ENCODE assay signal across 27 mouse cellular contexts in the genomic region with DNA sequence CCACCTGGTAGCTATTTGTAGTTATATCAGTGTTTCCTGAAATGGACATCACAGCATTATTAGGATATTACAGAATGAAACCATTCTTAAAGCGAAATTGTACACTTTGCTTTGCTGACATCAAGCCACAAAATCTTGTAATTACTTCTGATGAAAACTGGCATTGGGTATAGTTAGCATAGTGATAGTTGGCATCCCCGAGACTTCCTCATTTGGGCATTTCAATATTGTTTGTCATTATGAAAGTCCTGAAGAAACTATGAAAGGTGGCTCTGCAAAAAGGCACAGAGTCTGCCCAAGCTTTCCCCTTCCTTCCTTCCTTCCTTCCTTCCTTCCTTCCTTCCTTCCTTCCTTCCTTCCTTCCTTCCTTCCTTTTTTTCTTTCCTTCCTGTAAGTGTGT.
DNase-seq lines count a peak whose midpoint lies in the region; ATAC-seq lines count a peak whose summit lies in the region.
"Had no signal": no experiment of that assay in that cellular context is flagged by ENCODE, and none has a peak within 500 bp of the region (broad histone marks: within the 10 kb centered on the region; RNA-seq: fewer than 3 reads in every experiment).

No protein-coding gene starts in this region.

- ATAC-seq in common myeloid progenitor, adult 5-6 weeks (replicated peaks; ENCODE audit: low read depth, poor library complexity, severe bottlenecking) = peak; percentile 74
- ATAC-seq in megakaryocyte, adult 5-6 weeks (ENCODE audit: poor library complexity, severe bottlenecking) = peak; percentile 63
- ATAC-seq: forebrain, embryonic 13.5 days; forebrain, embryonic 16.5 days; hindbrain, embryonic 16.5 days; intestine, embryonic 15.5 days; Patski had no signal

- H3K27me3 ChIP-seq in splenic B cell, adult 2 months (ENCODE audit: control insufficient read depth, insufficient read depth, low read length, poor library complexity, severe bottlenecking) = no peaks in the 10 kb centered on the region
- H3K27me3 ChIP-seq: CH12.LX; forebrain, embryonic 13.5 days; heart, embryonic 13.5 days; hindbrain, embryonic 13.5 days; intestine, embryonic 15.5 days; Patski had no signal

- peak; percentile 6 for DNase-seq in splenic B cell, adult 2 months (ENCODE audit: low read depth, low spot score)
- DNase-seq in left cerebral cortex, postnatal 25 days (ENCODE audit: low spot score in 2 of 2) = no peak
- DNase-seq in spleen, postnatal 14 days (ENCODE audit: low spot score in 2 of 2) = no peak
- no peak for DNase-seq in adrenal gland, postnatal 10 days
- DNase-seq: adrenal gland, postnatal 14 days; B cell, adult 2 months; cerebellum, adult 11 months; cerebellum, adult 8-10 months; cerebellum, postnatal 10 days; cerebellum, postnatal 36 days; gastrocnemius, adult 2 months; gastrocnemius, postnatal 14 days; heart, adult 18-20 months; heart, postnatal 14 days; heart, postnatal 4 days had no signal

- no peaks in the 10 kb centered on the region for H3K36me3 ChIP-seq in splenic B cell, adult 2 months (ENCODE audit: control insufficient read depth, insufficient read depth, low read length, poor library complexity, severe bottlenecking)
- H3K36me3 ChIP-seq: forebrain, embryonic 10.5 days; G1E; heart, embryonic 13.5 days; hindbrain, embryonic 13.5 days; intestine, embryonic 15.5 days had no signal

- intact Hi-C loops in left cerebral cortex, postnatal 25 days (cut with DNase I) = no loop called here
